Mouse (Mus musculus): ENCODE measurements around the gene Zfp78. TPM values are rescaled to one million over a fixed set of nuclear protein-coding genes. Genes with fewer than 3 reads are reported as not detected.

The Zfp78 gene
- polyA plus RNA-seq, 1 experiment from 2014 or later: 6.6 TPM

GRCm38 (mm10) chr7:6414626-6415441, 51.8 kb downstream of the Zfp78 start:
- H3K27me3 ChIP-seq (ENCODE audit: control insufficient read depth, insufficient read depth, low read length): no peaks in the 10 kb centered on the region; the same call in 1 of the 2 replicates
- peak overlapping the region; percentile 56 for H3K4me2 ChIP-seq (replicated peaks)
- peak overlapping the region; percentile 60 for H3K9ac ChIP-seq
- 4% methylated on average over 19 of the region's 22 CpGs for WGBS
- DNase-seq (ENCODE audit: low spot score) (peak; percentile 40), ATAC-seq (ENCODE audit: low FRiP score) (peak; percentile 94)
- H3K4me1 ChIP-seq (replicated peaks; ENCODE audit: control insufficient read depth, insufficient read depth, low read length): no peaks in the 10 kb centered on the region
- H3K9me3 ChIP-seq (ENCODE audit: control insufficient read depth, low read length): no peaks in the 10 kb centered on the region
- no peaks in the 10 kb centered on the region for H3K36me3 ChIP-seq (replicated peaks; ENCODE audit: control insufficient read depth, insufficient read depth)
- H3K4me3 ChIP-seq (replicated peaks; ENCODE audit: low read length): peak overlapping the region; percentile 39
- no peak overlapping the region for H3K27ac ChIP-seq

GRCm38 (mm10) chr7:6415442-6415787, 52.3 kb downstream of the Zfp78 start:
- no peak overlapping the region for H3K27ac ChIP-seq
- no peak; the same call in none of the 2 replicates for ATAC-seq (ENCODE audit: low FRiP score)

DNA sequence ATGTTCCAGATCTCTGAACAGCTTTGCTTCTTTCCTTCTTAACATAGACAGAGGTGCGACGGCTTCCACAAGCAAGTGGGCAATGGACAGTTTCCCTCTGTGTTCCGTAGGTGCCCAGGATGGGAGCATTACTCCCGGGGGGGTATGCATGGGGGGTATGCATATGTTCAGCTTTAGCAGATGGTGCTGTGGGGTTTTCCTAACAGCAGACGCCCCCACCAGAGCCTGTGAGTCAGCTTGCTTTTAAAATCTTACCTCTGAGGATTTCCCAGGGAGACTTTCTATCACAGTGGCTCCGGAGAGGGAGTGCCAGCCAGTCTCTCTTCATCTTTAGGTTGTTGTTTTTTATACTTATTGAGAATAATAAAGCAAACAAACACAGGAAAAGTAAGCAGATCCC, 56.8 kb downstream of the Zfp78 start:
- Histone ChIP-seq H3K9me3 (ENCODE audit: control insufficient read depth, low read length) (no peaks in the 10 kb centered on the region), H3K4me3 (replicated peaks; ENCODE audit: low read length) (no peak overlapping the region), H3K9ac (no peak overlapping the region), H3K27ac (no peak overlapping the region), H3K4me2 (replicated peaks) (no peak overlapping the region), H3K4me1 (replicated peaks; ENCODE audit: control insufficient read depth, insufficient read depth, low read length) (no peaks in the 10 kb centered on the region), H3K27me3 (ENCODE audit: control insufficient read depth, insufficient read depth, low read length) (no peaks in the 10 kb centered on the region; the same call in 1 of the 2 replicates), H3K36me3 (replicated peaks; ENCODE audit: control insufficient read depth, insufficient read depth) (no peaks in the 10 kb centered on the region)
- DNase-seq (ENCODE audit: low spot score) (no peak), ATAC-seq (ENCODE audit: low FRiP score) (no peak)
- 74% methylated on average over 6 of the region's 6 CpGs for WGBS

More at GRCm38 (mm10) chr7:6415442-6415787, 52.3 kb downstream of the Zfp78 start:
- peak overlapping the region; percentile 60 for H3K9ac ChIP-seq
- no peak for DNase-seq (ENCODE audit: low spot score)
- no peaks in the 10 kb centered on the region for H3K36me3 ChIP-seq (replicated peaks; ENCODE audit: control insufficient read depth, insufficient read depth)
- H3K27me3 ChIP-seq (ENCODE audit: control insufficient read depth, insufficient read depth, low read length): no peaks in the 10 kb centered on the region; the same call in 1 of the 2 replicates
- 3% methylated on average over 8 of the region's 8 CpGs for WGBS
- H3K4me3 ChIP-seq (replicated peaks; ENCODE audit: low read length): peak overlapping the region; percentile 39
- no peaks in the 10 kb centered on the region for H3K4me1 ChIP-seq (replicated peaks; ENCODE audit: control insufficient read depth, insufficient read depth, low read length)
- H3K4me2 ChIP-seq (replicated peaks): peak overlapping the region; percentile 56
- H3K9me3 ChIP-seq (ENCODE audit: control insufficient read depth, low read length): no peaks in the 10 kb centered on the region

DNA sequence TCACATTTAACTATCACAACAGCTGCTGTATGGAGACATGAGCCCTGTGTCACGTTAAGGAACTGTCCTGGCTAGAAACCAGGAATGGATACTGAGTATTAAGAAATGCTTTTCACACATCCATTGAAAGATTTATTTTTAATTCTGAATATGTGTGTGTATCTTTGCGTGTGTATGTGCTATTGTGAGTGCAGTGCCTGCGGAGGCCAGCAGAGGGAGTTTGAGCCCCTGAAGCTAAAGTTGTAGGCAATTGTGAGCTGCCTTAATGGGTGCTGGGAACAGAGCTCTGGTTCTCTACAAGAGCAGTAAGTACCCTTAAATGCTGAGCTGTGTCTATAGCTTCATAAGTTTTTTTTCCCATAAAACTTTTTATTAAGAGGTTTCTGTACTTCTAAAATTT, 66.3 kb downstream of the Zfp78 start:
- Histone ChIP-seq H3K9me3 (ENCODE audit: control insufficient read depth, low read length) (peaks cover 10% of the 10 kb centered on the region), H3K9ac (no peak overlapping the region), H3K4me3 (replicated peaks; ENCODE audit: low read length) (no peak overlapping the region), H3K4me1 (replicated peaks; ENCODE audit: control insufficient read depth, insufficient read depth, low read length) (no peaks in the 10 kb centered on the region), H3K4me2 (replicated peaks) (no peak overlapping the region), H3K36me3 (replicated peaks; ENCODE audit: control insufficient read depth, insufficient read depth) (0 out of 2 replicates have a peak, but pooled peaks cover 3% of the 10 kb centered on the region), H3K27me3 (ENCODE audit: control insufficient read depth, insufficient read depth, low read length) (no peaks in the 10 kb centered on the region), H3K27ac (no peak overlapping the region)
- WGBS: 90% methylated on average over 3 of the region's 3 CpGs
- DNase-seq (ENCODE audit: low spot score): no peak
- ATAC-seq (ENCODE audit: low FRiP score): no peak

DNA sequence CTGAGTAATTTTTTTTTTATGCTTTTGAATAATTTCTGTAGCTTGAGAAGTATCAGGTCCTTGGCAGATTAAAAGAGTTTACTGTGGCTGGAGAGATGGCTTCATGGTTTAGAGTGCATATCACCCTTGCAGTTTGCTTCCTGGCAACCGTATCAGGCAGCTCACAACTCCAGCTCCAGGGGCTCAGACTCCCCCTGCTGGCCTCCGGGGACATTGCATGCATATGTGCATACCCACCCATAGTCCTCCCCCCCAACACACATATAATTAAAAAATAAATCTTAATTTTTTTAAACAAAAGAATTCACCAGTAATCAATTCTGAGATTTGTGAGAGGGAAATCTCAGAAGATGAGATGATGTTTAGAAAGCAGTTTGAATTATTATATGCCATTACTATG, 67.3 kb downstream of the Zfp78 start:
- no peak overlapping the region for H3K4me2 ChIP-seq (replicated peaks)
- DNase-seq (ENCODE audit: low spot score): no peak
- H3K4me3 ChIP-seq (replicated peaks; ENCODE audit: low read length): no peak overlapping the region
- no peak for ATAC-seq (ENCODE audit: low FRiP score)
- H3K9ac ChIP-seq: no peak overlapping the region
- no peak overlapping the region for H3K27ac ChIP-seq
- peaks cover 6% of the 10 kb centered on the region for H3K4me1 ChIP-seq (replicated peaks; ENCODE audit: control insufficient read depth, insufficient read depth, low read length)
- WGBS: 36% methylated on average over 2 of the region's 2 CpGs
- peaks cover 10% of the 10 kb centered on the region for H3K9me3 ChIP-seq (ENCODE audit: control insufficient read depth, low read length)
- H3K27me3 ChIP-seq (ENCODE audit: control insufficient read depth, insufficient read depth, low read length): no peaks in the 10 kb centered on the region
- H3K36me3 ChIP-seq (replicated peaks; ENCODE audit: control insufficient read depth, insufficient read depth): 0 out of 2 replicates have a peak, but pooled peaks cover 3% of the 10 kb centered on the region

Other genes with a start within 250 kb of the Zfp78 start
- gene Zfp787, start 207.3 kb upstream of the Zfp78 start, polyA plus RNA-seq (2014; fragmentation: Nextera tagmentation; extraction: Ambion mirVana): 14.2 and 14.5 TPM in 2 replicates
- gene Zfp444, start 191.1 kb upstream of the Zfp78 start, polyA plus RNA-seq (2014; fragmentation: Nextera tagmentation; extraction: Ambion mirVana): 74.7 and 80.0 TPM in 2 replicates
- gene Galp, start 166.2 kb upstream of the Zfp78 start, polyA plus RNA-seq (2014; fragmentation: Nextera tagmentation; extraction: Ambion mirVana): not detected in 2 replicates
- not detected in 2 replicates for gene Zscan5b, start 141.0 kb upstream of the Zfp78 start, polyA plus RNA-seq (2014; fragmentation: Nextera tagmentation; extraction: Ambion mirVana)
- gene Epp13, start 110.6 kb upstream of the Zfp78 start, polyA plus RNA-seq (2014; fragmentation: Nextera tagmentation; extraction: Ambion mirVana): not detected in 2 replicates
- gene Zfp667, start 76.7 kb upstream of the Zfp78 start, polyA plus RNA-seq (2014; fragmentation: Nextera tagmentation; extraction: Ambion mirVana): 14.4 and 19.1 TPM in 2 replicates
- 14.4 and 18.2 TPM in 2 replicates for gene Zfp583, start 32.0 kb upstream of the Zfp78 start, polyA plus RNA-seq (2014; fragmentation: Nextera tagmentation; extraction: Ambion mirVana)
- gene Gm3854, start 19.5 kb upstream of the Zfp78 start, polyA plus RNA-seq (2014; fragmentation: Nextera tagmentation; extraction: Ambion mirVana): 5.9 and 6.5 TPM in 2 replicates
- gene Zfp28, start 20.0 kb downstream of the Zfp78 start, polyA plus RNA-seq (2014; fragmentation: Nextera tagmentation; extraction: Ambion mirVana): 15.2 and 16.0 TPM in 2 replicates
- 8.2 and 8.3 TPM in 2 replicates for gene Smim17, start 35.4 kb downstream of the Zfp78 start, polyA plus RNA-seq (2014; fragmentation: Nextera tagmentation; extraction: Ambion mirVana)
- not detected in 2 replicates for gene Gm20715, start 47.0 kb downstream of the Zfp78 start, polyA plus RNA-seq (2014; fragmentation: Nextera tagmentation; extraction: Ambion mirVana)
- 0.29 and 0.91 TPM in 2 replicates for gene Olfr1344, start 75.4 kb downstream of the Zfp78 start, polyA plus RNA-seq (2014; fragmentation: Nextera tagmentation; extraction: Ambion mirVana)
- not detected in 2 replicates for gene Olfr1336, start 92.9 kb downstream of the Zfp78 start, polyA plus RNA-seq (2014; fragmentation: Nextera tagmentation; extraction: Ambion mirVana)
- gene Olfr1346, start 103.8 kb downstream of the Zfp78 start, polyA plus RNA-seq (2014; fragmentation: Nextera tagmentation; extraction: Ambion mirVana): not detected in 2 replicates
- gene Olfr5, start 123.7 kb downstream of the Zfp78 start, polyA plus RNA-seq (2014; fragmentation: Nextera tagmentation; extraction: Ambion mirVana): not detected in 2 replicates
- gene Olfr1347, start 136.5 kb downstream of the Zfp78 start, polyA plus RNA-seq (2014; fragmentation: Nextera tagmentation; extraction: Ambion mirVana): not detected in 2 replicates
- gene Olfr1348, start 145.5 kb downstream of the Zfp78 start, polyA plus RNA-seq (2014; fragmentation: Nextera tagmentation; extraction: Ambion mirVana): not detected in 2 replicates
- not detected in 2 replicates for gene Olfr1349, start 159.7 kb downstream of the Zfp78 start, polyA plus RNA-seq (2014; fragmentation: Nextera tagmentation; extraction: Ambion mirVana)
- gene Olfr1350, start 201.6 kb downstream of the Zfp78 start, polyA plus RNA-seq (2014; fragmentation: Nextera tagmentation; extraction: Ambion mirVana): not detected in 2 replicates

Measured in hindbrain, embryonic 14.5 days (tissue).